Mouse (Mus musculus) heart, adult 2 months (tissue): ENCODE data around the gene Rps6kb2. TPM values are rescaled to one million over a fixed set of nuclear protein-coding genes. Genes with fewer than 3 reads are reported as not detected.

ENCODE experiments used
- DNase-seq, 2 experiments: peaks; one replicate each; pipeline ENCODE4 v3.0.0; 2021
- H3K27ac ChIP-seq: fragments of 200-600 bp; 2 replicates; pipeline ENCODE4 v1.8.1; 2022
- H3K27me3 ChIP-seq: fragments of 200-500 bp; 2 replicates; pipeline ENCODE4 v1.6.1; 2012; ENCODE audit warnings: mild to moderate bottlenecking, low read length, inconsistent platforms, mixed read lengths; ENCODE audit not compliant: control insufficient read depth, insufficient read depth
- H3K36me3 ChIP-seq: fragments of 200-500 bp; 2 replicates; pipeline ENCODE4 v1.6.1; 2012; ENCODE audit warnings: low read length, inconsistent platforms; ENCODE audit not compliant: control insufficient read depth, insufficient read depth
- H3K4me1 ChIP-seq: fragments of 200-500 bp; 2 replicates; pipeline ENCODE4 v1.6.1; 2011; ENCODE audit warnings: low read length; ENCODE audit not compliant: control insufficient read depth, insufficient read depth
- H3K4me3 ChIP-seq: fragments of 200-600 bp; 2 replicates; pipeline ENCODE4 v1.8.1; 2022
- H3K79me2 ChIP-seq: fragments of 200-500 bp; replicated peaks from 2 replicates; pipeline ENCODE4 v1.6.1; 2012; ENCODE audit warnings: mild to moderate bottlenecking, inconsistent platforms, low read length, moderate library complexity, mixed read lengths; ENCODE audit not compliant: control insufficient read depth, insufficient read depth
- H3K9ac ChIP-seq: fragments of 200-500 bp; 2 replicates; pipeline ENCODE4 v1.6.1; 2012; ENCODE audit warnings: low read depth, mild to moderate bottlenecking, control low read depth, inconsistent platforms, low read length, mixed read lengths
- CTCF ChIP-seq: fragments of 200-600 bp; IDR thresholded peaks from 2 replicates; pipeline ENCODE4 v1.8.1; 2022; ENCODE audit warnings: antibody characterized with exemption, mild to moderate bottlenecking, moderate library complexity
- EP300 ChIP-seq: fragments of 200-500 bp; IDR thresholded peaks from 2 replicates; pipeline ENCODE4 v1.6.1; 2011; ENCODE audit warnings: low read depth, low read length, control low read depth; ENCODE audit not compliant: insufficient read depth
- POLR2A ChIP-seq: fragments of 200-500 bp; IDR thresholded peaks from 2 replicates; pipeline ENCODE4 v1.6.1; 2011; ENCODE audit warnings: mild to moderate bottlenecking, low read depth, low read length, control low read depth; ENCODE audit not compliant: insufficient read depth
- WGBS: fragments of 180-500 bp; shearing (Covaris S2); methylation state at CpG from one replicate; pipeline ENCODE4 v1.1.7; 2018; 5-methylcytosine and 5-hydroxymethylcytosine counted together
- intact Hi-C: fragments of 180-260 bp; cut with DNase I; formaldehyde crosslinking; loops from one replicate; pipeline ENCODE4 v1.15.1; 2025
- polyA plus RNA-seq: library from polyadenylated mRNA; depleted of rRNA; stranded (reverse); fragments of >200 nt; gene quantifications from 2 replicates; pipeline ENCODE4 v1.2.3, GENCODE M21; 2012
- total RNA-seq, 2 experiments: library from RNA; stranded (reverse); gene quantifications; 2 replicates each; pipeline ENCODE4 v1.2.3; 2021

The Rps6kb2 gene
- total and polyA plus RNA-seq, 3 experiments: 14.7 to 32.9 (median 18.2) TPM

GRCm38 (mm10) chr19:4192251-4192985 is 29.3 kb upstream of the Rps6kb2 start:
- peak in 1 of 2 experiments; percentile 45 for DNase-seq
- Histone ChIP-seq H3K4me1 (peaks cover 10% of the 10 kb centered on the region), H3K36me3 (peaks cover 12% of the 10 kb centered on the region), H3K27ac (peak overlapping the region; percentile 96), H3K27me3 (no peaks in the 10 kb centered on the region), H3K9ac (peak overlapping the region; percentile 99), H3K4me3 (peak overlapping the region; percentile 98), H3K79me2 (peaks cover 5% of the 10 kb centered on the region; the same call in 1 of the 2 replicates)
- no peak for TF ChIP-seq CTCF
- TF ChIP-seq POLR2A: no peak
- TF ChIP-seq EP300: no peak
- intact Hi-C loops: loop anchor here (1.0 kb wide), 2 partner anchors 9 to 22 kb away; partner anchors contain the start of gene Rad9a
- WGBS: under 1% methylated on average over 46 of the region's 52 CpGs

GRCm38 (mm10) chr19:4191528-4192250 is 28.5 kb upstream of the Rps6kb2 start, which contains the start of gene Ppp1ca:
TSS of gene Ppp1ca (plus strand) at chr19:4192065.
- 2% methylated on average over 45 of the region's 47 CpGs for WGBS
- peak within 1 kb of the TSS; percentile 96 for H3K27ac ChIP-seq
- no peaks in the 10 kb centered on the region for H3K27me3 ChIP-seq
- DNase-seq: peak; percentile 96 to 98
- peak within 1 kb of the TSS; percentile 98 for H3K4me3 ChIP-seq
- H3K79me2 ChIP-seq: peaks cover 5% of the 10 kb centered on the region; the same call in 1 of the 2 replicates
- intact Hi-C loops: loop anchor here (1.0 kb wide), 2 partner anchors 10 to 21 kb away; partner anchors contain the start of gene Rad9a
- peaks cover 12% of the 10 kb centered on the region for H3K36me3 ChIP-seq
- peaks cover 8% of the 10 kb centered on the region for H3K4me1 ChIP-seq
- TF ChIP-seq EP300: 0 out of 2 replicates have a peak, but pooled peaks have one; percentile 41
- TF ChIP-seq POLR2A: peak; percentile 79
- peak; percentile 84 for TF ChIP-seq CTCF
- peak within 1 kb of the TSS; percentile 99 for H3K9ac ChIP-seq

GRCm38 (mm10) chr19:4190831-4191334 is 27.7 kb upstream of the Rps6kb2 start, which contains the start of gene Tbc1d10c:
TSS of gene Tbc1d10c (minus strand) at chr19:4191284.
- H3K4me1 ChIP-seq: peaks cover 7% of the 10 kb centered on the region
- WGBS: 57% methylated on average over 4 of the region's 4 CpGs
- H3K27ac ChIP-seq: peak within 1 kb of the TSS; percentile 96
- intact Hi-C loops: no loop called here
- H3K4me3 ChIP-seq: peak within 1 kb of the TSS; percentile 98
- H3K27me3 ChIP-seq: no peaks in the 10 kb centered on the region
- TF ChIP-seq POLR2A (no peak), CTCF (no peak), EP300 (no peak)
- DNase-seq: peak in 1 of 2 experiments; percentile 75
- peaks cover 11% of the 10 kb centered on the region for H3K36me3 ChIP-seq
- peaks cover 5% of the 10 kb centered on the region; the same call in 1 of the 2 replicates for H3K79me2 ChIP-seq
- peak within 1 kb of the TSS; percentile 99 for H3K9ac ChIP-seq

- Histone ChIP-seq H3K27me3 (no peaks in the 10 kb centered on the region), H3K4me3 (no peak overlapping the region), H3K4me1 (peaks cover 15% of the 10 kb centered on the region), H3K79me2 (peaks cover 5% of the 10 kb centered on the region; the same call in 1 of the 2 replicates), H3K27ac (no peak overlapping the region), H3K9ac (no peak overlapping the region), H3K36me3 (peaks cover 7% of the 10 kb centered on the region; the same call in 1 of the 2 replicates)
- DNase-seq: no peak
- intact Hi-C loops: no loop called here
- 83% methylated on average over 12 of the region's 12 CpGs for WGBS
- TF ChIP-seq POLR2A (no peak), EP300 (no peak), CTCF (no peak)
Observed at GRCm38 (mm10) chr19:4189051-4189620, 26.0 kb upstream of the Rps6kb2 start.

GRCm38 (mm10) chr19:4187303-4187702 is 24.1 kb upstream of the Rps6kb2 start:
- H3K36me3 ChIP-seq: no peaks in the 10 kb centered on the region
- H3K4me3 ChIP-seq: no peak overlapping the region
- H3K9ac ChIP-seq: no peak overlapping the region
- intact Hi-C loops: no loop called here
- TF ChIP-seq EP300 (no peak), POLR2A (no peak), CTCF (no peak)
- no peak for DNase-seq
- H3K79me2 ChIP-seq: 0 out of 2 replicates have a peak, but pooled peaks cover 2% of the 10 kb centered on the region
- H3K4me1 ChIP-seq: peaks cover 11% of the 10 kb centered on the region
- no peaks in the 10 kb centered on the region for H3K27me3 ChIP-seq
- peak overlapping the region; percentile 75 for H3K27ac ChIP-seq
- WGBS: 69% methylated on average over 3 of the region's 3 CpGs
